Mouse (Mus musculus): ENCODE data around the gene Spg7. TPM values are rescaled to one million over a fixed set of nuclear protein-coding genes. Genes with fewer than 3 reads are reported as not detected.
A peak's percentile ranks its signal among the peaks of the same experiment; 100 is the strongest.

Gene Spg7
- total RNA-seq, 2 experiments from 2014 or later, result 65.8 to 75.5 TPM

GRCm38 (mm10) chr8:123126193-123126816 is 63.6 kb downstream of the Spg7 start:
- no peak for DNase-seq (ENCODE audit: low spot score in 2 of 2)

DNA sequence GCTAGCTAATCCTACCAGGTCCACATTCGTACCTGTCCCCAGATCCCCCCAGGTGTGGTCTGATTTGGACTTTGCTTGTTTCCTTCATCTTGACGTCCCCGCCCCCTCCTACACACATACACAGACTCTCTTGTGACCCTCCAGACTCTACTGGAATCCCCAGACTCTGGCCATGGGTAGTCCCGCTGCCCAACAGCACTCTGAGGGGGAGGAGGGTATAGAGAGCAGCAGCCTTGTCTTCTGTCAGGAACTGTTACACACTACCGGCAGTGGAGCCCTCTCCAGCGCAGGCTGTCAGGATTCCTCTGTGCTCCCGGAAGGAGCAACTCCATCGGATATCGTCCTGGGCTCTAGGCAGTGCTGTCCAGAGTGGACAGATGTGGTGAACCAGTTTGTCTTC is 68.3 kb downstream of the Spg7 start:
- DNase-seq (ENCODE audit: low spot score in 2 of 2), result no peak

DNA sequence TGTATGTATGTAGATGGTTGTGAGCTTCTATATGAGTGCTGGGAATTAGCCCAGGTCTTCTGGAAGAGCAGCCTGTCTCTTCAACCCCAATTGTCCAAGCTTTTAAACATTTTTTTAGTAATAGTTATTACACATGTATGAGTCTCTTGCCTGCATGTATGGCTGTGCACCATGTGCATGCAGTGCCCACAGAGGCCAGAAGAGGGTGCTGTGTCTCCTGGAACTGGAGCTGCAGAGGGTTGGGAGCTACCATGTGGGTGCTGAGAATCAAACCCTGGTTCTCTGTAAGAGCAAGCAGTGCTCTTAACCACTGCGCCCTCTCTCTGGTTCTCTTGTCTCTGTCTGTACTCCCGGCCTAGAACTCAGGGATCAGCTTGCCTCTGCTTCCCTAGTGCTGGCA is 70.2 kb downstream of the Spg7 start:
- DNase-seq (ENCODE audit: low spot score in 2 of 2), result no peak

- DNase-seq (ENCODE audit: low spot score in 2 of 2), result no peak
Observed at GRCm38 (mm10) chr8:123134149-123134713, 71.5 kb downstream of the Spg7 start.

DNA sequence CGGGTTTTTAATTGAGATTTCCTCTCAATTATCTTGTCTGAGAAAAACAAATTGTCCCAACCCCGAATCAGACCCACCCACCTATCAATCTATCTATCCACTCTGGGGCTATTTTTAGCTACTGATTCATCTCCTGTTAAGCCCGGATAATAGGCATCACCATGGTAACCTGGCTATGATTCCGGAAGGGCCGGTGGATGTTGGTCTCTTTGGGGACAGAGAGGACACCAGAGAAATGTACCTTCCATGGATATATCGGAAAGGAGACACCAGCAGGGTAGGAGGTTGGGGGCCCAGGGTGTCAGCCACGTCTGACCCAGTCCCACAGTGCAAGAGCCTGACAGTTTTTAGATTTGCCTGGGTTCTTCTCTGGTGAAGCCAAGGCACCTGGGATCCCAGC is 72.7 kb downstream of the Spg7 start:
- DNase-seq (ENCODE audit: low spot score in 2 of 2), result peak; percentile 46 to 60

- DNase-seq (ENCODE audit: low spot score in 2 of 2), result no peak
Observed at GRCm38 (mm10) chr8:123135806-123136205, 73.1 kb downstream of the Spg7 start.

DNA sequence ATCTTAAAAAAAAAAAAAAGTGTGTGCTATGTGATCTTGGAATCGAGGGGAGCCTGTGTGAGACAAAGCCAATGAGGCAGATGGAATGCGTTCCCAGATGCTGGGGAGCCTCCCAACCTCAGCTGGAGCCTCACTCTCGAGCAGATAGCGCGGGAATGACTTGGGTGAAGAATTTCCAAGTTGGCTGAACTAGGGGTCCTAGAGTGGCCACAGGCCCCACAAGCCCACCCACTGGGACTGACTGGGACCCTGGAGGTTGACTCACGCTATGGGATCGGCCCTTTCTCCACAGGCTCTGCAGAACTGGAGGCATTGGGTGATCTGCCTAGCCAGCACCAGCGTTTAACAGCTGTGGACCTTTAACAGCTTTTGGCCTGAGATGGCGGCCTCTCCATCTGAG is 73.5 kb downstream of the Spg7 start:
- DNase-seq (ENCODE audit: low spot score in 2 of 2), result no peak

DNA sequence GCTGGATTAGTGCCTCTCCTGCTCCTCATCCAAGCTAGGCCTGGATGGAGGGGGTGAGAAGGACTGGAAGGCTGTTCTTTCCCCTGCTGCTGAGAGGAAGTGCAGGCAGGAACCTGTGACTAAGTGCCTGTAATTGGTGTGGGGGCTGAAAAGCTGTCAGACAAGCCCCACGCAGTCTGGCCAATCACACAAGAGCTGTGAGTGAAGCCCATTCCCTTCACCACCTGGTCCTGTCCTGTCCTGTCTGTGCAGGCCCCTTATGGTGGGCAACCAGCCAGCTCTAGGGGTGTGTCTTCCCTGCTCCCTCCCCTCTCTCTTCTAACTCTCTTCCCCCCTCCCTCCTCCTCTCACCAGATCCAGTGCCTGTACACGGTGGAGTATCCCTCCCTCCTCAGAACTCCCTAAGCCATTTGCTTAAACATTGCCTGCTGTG is 74.9 kb downstream of the Spg7 start:
- peak; percentile 54 to 62 for DNase-seq (ENCODE audit: low spot score in 2 of 2)

- DNase-seq (ENCODE audit: low spot score in 2 of 2), result no peak
Observed at GRCm38 (mm10) chr8:123138741-123139140, 76.0 kb downstream of the Spg7 start.

DNA sequence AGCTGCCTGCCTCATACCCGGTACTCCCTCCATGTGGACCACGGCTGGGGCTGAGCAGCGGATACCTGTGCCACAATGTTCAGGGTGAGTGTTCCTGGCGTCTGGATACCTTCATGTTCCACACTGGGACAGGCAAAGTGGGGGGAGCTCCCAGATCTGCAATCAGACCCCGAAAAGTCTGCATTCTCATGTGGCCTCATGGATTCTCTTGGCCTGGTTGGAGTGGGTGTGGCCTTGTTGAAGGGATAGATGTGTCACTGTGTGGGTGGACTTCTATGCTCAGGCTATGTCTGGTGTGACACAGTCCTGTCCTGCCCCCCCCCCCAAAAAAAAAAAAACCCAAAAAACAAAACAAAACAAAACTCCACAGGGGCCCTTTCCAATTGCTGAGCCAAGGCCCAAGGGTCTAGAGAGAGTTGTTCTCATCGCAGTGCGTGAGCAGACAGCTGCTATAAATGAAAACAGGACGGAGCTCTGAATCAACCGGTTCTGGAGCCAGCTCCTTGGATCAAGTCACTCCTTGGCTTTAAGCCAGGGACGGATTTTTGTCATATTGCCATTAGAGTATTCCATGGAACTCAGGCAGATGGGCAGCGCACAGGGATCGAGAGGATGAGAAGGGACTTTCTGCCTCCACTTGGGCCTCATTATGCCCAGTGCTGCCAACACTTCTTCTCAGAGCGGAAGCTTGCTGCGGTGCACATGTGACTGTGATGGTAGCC is 79.2 kb downstream of the Spg7 start:
- peak; percentile 77 to 82 for DNase-seq (ENCODE audit: low spot score in 2 of 2)

GRCm38 (mm10) chr8:123145279-123145678 is 82.5 kb downstream of the Spg7 start:
- DNase-seq (ENCODE audit: low spot score in 2 of 2), result peak in 1 of 2 experiments; percentile 47

DNA sequence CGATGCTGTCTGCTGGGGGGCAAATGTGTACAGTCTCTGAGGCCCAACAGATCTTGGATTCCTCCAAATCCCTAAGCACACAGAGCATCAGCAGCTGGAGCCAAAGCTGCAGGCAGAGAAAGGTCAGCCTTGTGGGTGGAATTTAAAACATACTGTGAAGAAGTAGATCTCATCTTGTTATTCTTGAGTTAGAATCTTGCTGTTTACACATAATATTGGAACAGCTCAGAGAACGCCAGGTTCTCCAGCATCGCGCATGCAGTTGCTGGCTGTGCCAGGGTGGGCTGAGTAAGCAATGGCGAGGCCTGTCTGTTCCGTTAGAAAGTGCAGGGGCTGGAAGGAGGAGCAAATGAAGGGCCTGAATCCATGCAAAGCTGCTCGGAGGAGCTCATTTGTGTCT is 83.6 kb downstream of the Spg7 start:
- peak in 1 of 2 experiments; percentile 30 for DNase-seq (ENCODE audit: low spot score in 2 of 2)

Small RNA genes lying within 50 kb of the gene (microRNA-seq; reads per million reads assigned to microRNA genes)
- 0 to 2.4 reads per million in 2 experiments for gene Mir7079
- gene Mir7080, result 205 to 238 reads per million in 2 experiments

Other genes starting within 250 kb of the Spg7 start
- 1 to 10 TPM; 1.5 TPM for gene Cdh15, start 215.0 kb upstream of the Spg7 start, total RNA-seq (2021)
- gene Ankrd11, start 20.7 kb upstream of the Spg7 start, total RNA-seq (2021), result 100 to 1,000 TPM; 147 to 160 TPM
- 100 to 1,000 TPM; 474 to 547 TPM for gene Rpl13, start 39.4 kb downstream of the Spg7 start, total RNA-seq (2021)
- 100 to 1,000 TPM; 232 to 244 TPM for gene Cpne7, start 54.4 kb downstream of the Spg7 start, total RNA-seq (2021)
- gene Sult5a1, start 95.4 kb downstream of the Spg7 start, total RNA-seq (2021), result 1 to 10 TPM in 1 of 2 experiments, under 1 TPM in 1; 0.80 to 1.1 TPM
- under 1 TPM; 0.25 to 0.41 TPM for gene Dpep1, start 123.3 kb downstream of the Spg7 start, total RNA-seq (2021)
- gene Chmp1a, start 149.8 kb downstream of the Spg7 start, total RNA-seq (2021), result 100 to 1,000 TPM; 120 to 143 TPM
- gene Spata33, start 149.9 kb downstream of the Spg7 start, total RNA-seq (2021), result 1 to 10 TPM; 7.7 to 9.8 TPM
- gene Cdk10, start 161.9 kb downstream of the Spg7 start, total RNA-seq (2021), result 10 to 100 TPM; 70.3 to 80.8 TPM
- gene Spata2l, start 173.3 kb downstream of the Spg7 start, total RNA-seq (2021), result 10 to 100 TPM; 83.0 to 91.1 TPM
- 10 to 100 TPM; 23.5 to 26.1 TPM for gene Zfp276, start 191.3 kb downstream of the Spg7 start, total RNA-seq (2021)
- 10 to 100 TPM; 58.4 to 63.4 TPM for gene Vps9d1, start 191.4 kb downstream of the Spg7 start, total RNA-seq (2021)